Mouse (Mus musculus) heart, embryonic 14.5 days (tissue): ENCODE data around the gene Gm17509. TPM values are rescaled to one million over a fixed set of nuclear protein-coding genes. Genes with fewer than 3 reads are reported as not detected.
A peak's percentile ranks its signal among the peaks of the same experiment; 100 is the strongest.

Source experiments
- ATAC-seq: fragments of 200-750 bp; cut with Nextera tagmentation; 2 replicates; pipeline ENCODE4 v1.8.0; 2017; ENCODE audit warnings: low read depth, moderate TSS enrichment; ENCODE audit not compliant: insufficient number of reproducible peaks, insufficient read depth, low FRiP score
- H3K27ac ChIP-seq, 2 experiments: fragments of 200-500 bp in 1 of 2; fragments of 300-500 bp in 1 of 2; sonication (generic) in 1 of 2; replicated peaks in 1 of 2; 2 replicates each; pipeline ENCODE4 v1.5.1; 2012 to 2014; ENCODE audit warnings: low read depth in 2 of 2, low read length in 2 of 2, control low read depth in 1 of 2, mild to moderate bottlenecking in 1 of 2, mixed read lengths in 1 of 2; ENCODE audit not compliant: control insufficient read depth in 1 of 2, insufficient read depth in 1 of 2
- H3K27me3 ChIP-seq: fragments of 300-500 bp; sonication (generic); 2 replicates; pipeline ENCODE4 v1.6.1; 2014; ENCODE audit warnings: mild to moderate bottlenecking, low read length, control low read depth; ENCODE audit not compliant: control insufficient read depth, insufficient read depth
- H3K36me3 ChIP-seq: fragments of 300-500 bp; sonication (generic); 2 replicates; pipeline ENCODE4 v1.6.1; 2014; ENCODE audit warnings: mild to moderate bottlenecking, control low read depth, low read length, mixed read lengths; ENCODE audit not compliant: control insufficient read depth, insufficient read depth
- H3K4me1 ChIP-seq, 2 experiments: fragments of 200-500 bp in 1 of 2; fragments of 300-500 bp in 1 of 2; sonication (generic) in 1 of 2; 2 replicates each; pipeline ENCODE4 v1.6.1; 2012 to 2014; ENCODE audit warnings: low read length in 2 of 2, control low read depth in 1 of 2, mixed read lengths in 1 of 2; ENCODE audit not compliant: control insufficient read depth in 2 of 2, insufficient read depth in 2 of 2
- H3K4me2 ChIP-seq: fragments of 300-500 bp; sonication (generic); 2 replicates; pipeline ENCODE4 v1.6.1; 2014; ENCODE audit warnings: mild to moderate bottlenecking, low read length
- H3K4me3 ChIP-seq, 2 experiments: fragments of 200-500 bp in 1 of 2; fragments of 300-500 bp in 1 of 2; sonication (generic) in 1 of 2; 2 replicates each; pipeline ENCODE4 v1.5.1; 2012 to 2014; ENCODE audit warnings: low read length in 2 of 2, mild to moderate bottlenecking in 2 of 2, control low read depth in 1 of 2, low read depth in 1 of 2, moderate library complexity in 1 of 2; ENCODE audit not compliant: control insufficient read depth in 1 of 2, insufficient read depth in 1 of 2
- H3K9ac ChIP-seq: fragments of 300-500 bp; sonication (generic); 2 replicates; pipeline ENCODE4 v1.6.1; 2014; ENCODE audit warnings: mild to moderate bottlenecking, low read length
- H3K9me3 ChIP-seq: fragments of 300-500 bp; sonication (generic); 2 replicates; pipeline ENCODE4 v1.6.1; 2016; ENCODE audit warnings: low read length, control low read depth; ENCODE audit not compliant: control insufficient read depth
- WGBS: fragments of 180-500 bp; shearing (Covaris S2); extraction: QIAGEN DNeasy Blood & Tissue Kit; methylation state at CpG from one replicate; pipeline ENCODE4 v1.1.7; 2014; 5-methylcytosine and 5-hydroxymethylcytosine counted together
- polyA plus RNA-seq: library from polyadenylated mRNA; unstranded; fragments of >200 nt; fragmentation: Nextera tagmentation; extraction: Ambion mirVana; gene quantifications from 2 replicates; pipeline ENCODE4 v1.2.1, GENCODE M21; 2014

The Gm17509 gene
- polyA plus RNA-seq, 1 experiment from 2014 or later, result not detected

- WGBS, result 34% methylated on average over 6 of the region's 6 CpGs
- no peak within 1 kb of the TSS for H3K4me2 ChIP-seq
- H3K9ac ChIP-seq, result no peak within 1 kb of the TSS
These were observed 12.6 kb downstream of the Gm17509 start, which contains the start of gene Emb for GRCm38 (mm10) chr13:117208236-117208635. TSS of gene Emb (plus strand) at chr13:117208536.

GRCm38 (mm10) chr13:117206066-117206465, 14.8 kb downstream of the Gm17509 start:
- Histone ChIP-seq H3K9me3 (no peaks in the 10 kb centered on the region), H3K36me3 (no peaks in the 10 kb centered on the region), H3K27ac (no peak overlapping the region), H3K4me3 (no peak overlapping the region), H3K9ac (no peak overlapping the region), H3K4me1 (peaks cover 5% of the 10 kb centered on the region in 2 experiments; a peak in 3 of 4 replicates), H3K4me2 (no peak overlapping the region), H3K27me3 (no peaks in the 10 kb centered on the region)
- no peak for ATAC-seq
- 86% methylated on average over 8 of the region's 8 CpGs for WGBS

More at GRCm38 (mm10) chr13:117208236-117208635, 12.6 kb downstream of the Gm17509 start, which contains the start of gene Emb:
- ATAC-seq, result no peak
- no peaks in the 10 kb centered on the region for H3K27me3 ChIP-seq
- H3K36me3 ChIP-seq, result no peaks in the 10 kb centered on the region
- no peak within 1 kb of the TSS for H3K27ac ChIP-seq
- no peaks in the 10 kb centered on the region for H3K9me3 ChIP-seq
- no peak within 1 kb of the TSS for H3K4me3 ChIP-seq
- H3K4me1 ChIP-seq, result peaks cover 5% of the 10 kb centered on the region in 2 experiments; a peak in 3 of 4 replicates

- ATAC-seq, result no peak
- Histone ChIP-seq H3K9ac (no peak overlapping the region), H3K4me1 (peaks cover 5% of the 10 kb centered on the region in 2 experiments; a peak in 3 of 4 replicates), H3K4me2 (no peak overlapping the region), H3K9me3 (no peaks in the 10 kb centered on the region), H3K27me3 (no peaks in the 10 kb centered on the region), H3K36me3 (no peaks in the 10 kb centered on the region), H3K27ac (no peak overlapping the region), H3K4me3 (no peak overlapping the region)
- WGBS, result 82% methylated on average over 7 of the region's 7 CpGs
These were observed 16.2 kb downstream of the Gm17509 start for GRCm38 (mm10) chr13:117204685-117205084.

- Histone ChIP-seq H3K4me1 (peaks cover 2% of the 10 kb centered on the region in 2 experiments; a peak in 3 of 4 replicates), H3K27me3 (no peaks in the 10 kb centered on the region), H3K36me3 (no peaks in the 10 kb centered on the region), H3K9me3 (no peaks in the 10 kb centered on the region), H3K9ac (no peak overlapping the region), H3K27ac (no peak overlapping the region), H3K4me3 (no peak overlapping the region), H3K4me2 (peak overlapping the region; percentile 25; the same call in 1 of the 2 replicates)
- ATAC-seq, result no peak
- 36% methylated on average over 22 of the region's 22 CpGs for WGBS
These were observed 18.0 kb downstream of the Gm17509 start for GRCm38 (mm10) chr13:117202755-117203471.

DNA sequence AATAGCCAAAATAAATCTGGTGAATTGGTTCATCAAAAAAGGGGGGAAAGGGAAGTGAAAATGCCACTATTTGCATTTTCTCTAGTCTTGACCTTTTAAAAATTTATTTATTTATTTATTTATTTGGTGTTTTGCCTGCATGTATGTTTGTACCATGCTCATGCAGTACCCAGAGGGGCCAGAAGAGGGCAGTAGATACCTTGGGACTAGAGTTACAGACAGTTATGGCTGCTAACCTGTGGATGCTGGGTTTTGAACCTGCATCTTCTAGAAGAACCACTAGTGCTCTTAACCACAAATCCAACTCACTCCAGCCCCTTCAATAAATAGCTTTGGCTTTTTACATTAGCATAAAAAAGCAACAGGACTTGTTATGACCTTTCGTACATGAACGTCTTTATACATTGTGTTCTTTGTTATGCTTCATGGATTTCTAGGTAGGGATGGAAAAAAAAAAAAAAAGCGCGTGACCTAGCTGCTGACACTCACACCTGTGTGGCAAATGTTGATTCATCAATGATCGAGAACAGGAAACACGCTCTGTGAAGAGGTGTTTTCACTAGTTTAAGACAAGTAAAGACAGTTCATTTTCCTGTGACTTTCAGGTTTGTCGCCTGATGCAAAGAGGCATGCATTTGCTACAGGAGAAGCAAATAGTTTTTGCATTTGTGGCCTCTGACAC, 22.3 kb downstream of the Gm17509 start:
- Histone ChIP-seq H3K27me3 (no peaks in the 10 kb centered on the region), H3K9me3 (no peaks in the 10 kb centered on the region), H3K4me3 (no peak overlapping the region), H3K4me2 (no peak overlapping the region), H3K36me3 (no peaks in the 10 kb centered on the region), H3K27ac (no peak overlapping the region), H3K4me1 (no peaks in the 10 kb centered on the region), H3K9ac (no peak overlapping the region)
- no peak for ATAC-seq
- WGBS, result 91% methylated on average over 7 of the region's 7 CpGs

DNA sequence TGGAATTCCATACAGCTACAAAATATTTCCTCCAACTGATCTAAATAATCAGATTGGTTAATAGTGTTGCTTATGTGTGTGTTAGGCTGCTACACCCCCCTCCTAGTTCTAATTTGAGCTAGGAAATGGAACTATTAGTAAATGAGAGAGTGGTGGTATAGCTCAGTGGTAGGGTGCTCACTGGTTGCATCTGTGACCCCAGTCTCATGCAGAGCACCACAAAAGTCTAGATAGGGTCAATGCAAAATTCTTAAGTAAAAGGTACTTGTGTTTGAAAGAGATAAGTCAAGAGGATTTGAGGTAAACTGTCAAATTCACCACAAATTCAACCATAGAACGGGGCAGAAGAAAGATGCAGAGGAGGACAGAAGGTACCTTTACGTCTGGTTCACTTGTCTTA, 23.2 kb downstream of the Gm17509 start:
- no peaks in the 10 kb centered on the region for H3K36me3 ChIP-seq
- no peak overlapping the region for H3K4me3 ChIP-seq
- no peak overlapping the region for H3K27ac ChIP-seq
- no peaks in the 10 kb centered on the region for H3K9me3 ChIP-seq
- H3K4me2 ChIP-seq, result no peak overlapping the region
- no peaks in the 10 kb centered on the region for H3K4me1 ChIP-seq
- H3K9ac ChIP-seq, result no peak overlapping the region
- 91% methylated on average over 2 of the region's 2 CpGs for WGBS
- no peaks in the 10 kb centered on the region for H3K27me3 ChIP-seq
- no peak for ATAC-seq

DNA sequence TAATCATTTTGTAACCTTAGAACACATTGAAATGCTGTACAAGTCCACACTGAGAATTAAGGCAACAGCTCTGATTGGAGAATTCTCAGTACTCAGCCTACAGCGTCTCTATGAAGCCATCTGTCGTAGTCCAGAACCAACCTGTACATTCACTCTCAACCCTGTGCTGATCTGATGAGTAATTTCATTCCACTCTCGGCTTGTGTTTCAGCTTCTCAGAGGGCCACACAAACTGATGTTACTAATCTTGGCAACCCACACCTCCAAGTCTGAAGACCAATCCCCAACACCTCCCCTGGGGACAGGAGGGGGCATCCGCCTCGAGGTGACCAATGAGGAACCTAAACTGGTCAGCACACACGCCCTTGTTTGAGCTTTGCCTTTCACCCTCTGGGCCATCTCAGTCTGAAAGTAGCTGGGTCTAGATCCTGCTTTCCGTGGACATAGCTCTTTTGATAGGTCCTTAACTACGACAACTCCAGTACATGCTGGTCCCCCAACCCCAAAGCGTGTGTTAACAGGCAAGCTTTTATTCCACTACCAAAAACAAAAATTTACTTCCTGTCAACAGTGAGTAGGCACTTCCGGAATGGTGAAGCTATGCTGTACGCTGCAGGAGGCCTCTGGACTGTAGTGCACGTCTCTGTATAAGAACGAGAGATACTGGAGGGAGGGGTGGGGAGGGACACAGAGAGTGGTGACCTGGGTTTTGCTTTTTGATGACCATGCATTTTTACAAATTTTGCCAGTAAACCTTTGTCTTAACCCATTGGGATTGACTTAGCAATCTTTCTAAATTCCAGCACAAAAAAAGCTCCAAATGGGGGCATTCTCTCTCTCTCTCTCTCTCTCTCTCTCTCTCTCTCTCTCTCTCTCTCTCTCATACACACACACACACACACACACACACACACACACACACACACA, 25.0 kb downstream of the Gm17509 start:
- no peaks in the 10 kb centered on the region for H3K9me3 ChIP-seq
- H3K27me3 ChIP-seq, result no peaks in the 10 kb centered on the region
- 72% methylated on average over 13 of the region's 13 CpGs for WGBS
- no peak overlapping the region for H3K27ac ChIP-seq
- no peaks in the 10 kb centered on the region for H3K4me1 ChIP-seq
- H3K9ac ChIP-seq, result no peak overlapping the region
- no peak for ATAC-seq
- no peak overlapping the region for H3K4me3 ChIP-seq
- H3K36me3 ChIP-seq, result no peaks in the 10 kb centered on the region
- no peak overlapping the region for H3K4me2 ChIP-seq
